Mouse (Mus musculus) megakaryocyte, embryonic 14.5 days (primary cell): ENCODE measurements around the gene Olfr578. TPM values are rescaled to one million over a fixed set of nuclear protein-coding genes. Genes with fewer than 3 reads are reported as not detected.

ENCODE experiments used
- H3K27me3 ChIP-seq: replicated peaks from 2 replicates; pipeline ENCODE3; 2012; ENCODE audit warnings: inconsistent platforms
- H3K36me3 ChIP-seq: replicated peaks from 2 replicates; pipeline ENCODE3; 2012; ENCODE audit warnings: low read length, inconsistent platforms, mixed read lengths
- H3K4me1 ChIP-seq: 2 replicates; pipeline ENCODE4 v1.6.1; 2012; ENCODE audit warnings: inconsistent platforms
- H3K4me3 ChIP-seq: replicated peaks from 2 replicates; pipeline ENCODE3; 2012; ENCODE audit warnings: moderate library complexity, mild to moderate bottlenecking, inconsistent platforms
- H3K9me3 ChIP-seq: 2 replicates; pipeline ENCODE4 v1.6.1; 2012; ENCODE audit warnings: inconsistent platforms
- FLI1 ChIP-seq: IDR thresholded peaks from 2 replicates; pipeline ENCODE4 v1.6.1; 2012; ENCODE audit warnings: low read length, inconsistent platforms, mixed read lengths
- GATA1 ChIP-seq: IDR thresholded peaks from 3 replicates; pipeline ENCODE4 v1.6.1; 2012; ENCODE audit warnings: mixed read lengths, low read length, inconsistent platforms, borderline replicate concordance
- polyA plus RNA-seq: library from polyadenylated mRNA; stranded (reverse); fragments of >175 nt; gene quantifications from 2 replicates; pipeline ENCODE4 v1.2.3, GENCODE M21; 2012; ENCODE audit warnings: low replicate concordance; ENCODE audit not compliant: insufficient read depth

Olfr578 gene
- polyA plus RNA-seq, result not detected in 2 replicates

GRCm38 (mm10) chr7:102989224-102989623 is at the start of gene Olfr578:
Gene Olfr578 (minus strand): TSS chr7:102989324.
- Histone ChIP-seq H3K4me1 (no peaks in the 10 kb centered on the region), H3K27me3 (no peaks in the 10 kb centered on the region), H3K9me3 (0 out of 2 replicates have a peak, but pooled peaks cover 4% of the 10 kb centered on the region), H3K36me3 (no peaks in the 10 kb centered on the region), H3K4me3 (no peak within 1 kb of the TSS)
- TF ChIP-seq GATA1 (no peak), FLI1 (no peak)

GRCm38 (mm10) chr7:103037724-103038123 is 48.6 kb upstream of the Olfr578 start, which contains the start of gene Olfr582:
Gene Olfr582 (plus strand): TSS chr7:103038024.
- Histone ChIP-seq H3K36me3 (no peaks in the 10 kb centered on the region), H3K9me3 (no peaks in the 10 kb centered on the region), H3K4me3 (no peak within 1 kb of the TSS), H3K27me3 (no peaks in the 10 kb centered on the region), H3K4me1 (no peaks in the 10 kb centered on the region)
- no peak for TF ChIP-seq GATA1

- H3K4me1 ChIP-seq, result no peaks in the 10 kb centered on the region
- no peaks in the 10 kb centered on the region for H3K27me3 ChIP-seq
- peaks cover 6% of the 10 kb centered on the region; the same call in 1 of the 2 replicates for H3K9me3 ChIP-seq
- H3K36me3 ChIP-seq, result no peaks in the 10 kb centered on the region
- TF ChIP-seq GATA1, result no peak
- no peak within 1 kb of the TSS for H3K4me3 ChIP-seq
Observed at GRCm38 (mm10) chr7:102975843-102976242, 13.3 kb downstream of the Olfr578 start, which contains the start of gene Olfr577. Gene Olfr577 (minus strand): TSS chr7:102975943.

- Histone ChIP-seq H3K9me3 (peaks cover 6% of the 10 kb centered on the region; the same call in 1 of the 2 replicates), H3K36me3 (no peaks in the 10 kb centered on the region), H3K4me3 (no peak overlapping the region), H3K27me3 (no peaks in the 10 kb centered on the region), H3K4me1 (no peaks in the 10 kb centered on the region)
- no peak for TF ChIP-seq GATA1
- no peak for TF ChIP-seq FLI1
Observed at GRCm38 (mm10) chr7:102974399-102974798, 14.7 kb downstream of the Olfr578 start.

GRCm38 (mm10) chr7:102962360-102962759 is 26.8 kb downstream of the Olfr578 start, which contains the start of gene Olfr576:
Gene Olfr576 (plus strand): TSS chr7:102962660.
- Histone ChIP-seq H3K36me3 (no peaks in the 10 kb centered on the region), H3K27me3 (no peaks in the 10 kb centered on the region), H3K4me3 (no peak within 1 kb of the TSS), H3K9me3 (no peaks in the 10 kb centered on the region), H3K4me1 (no peaks in the 10 kb centered on the region)
- TF ChIP-seq GATA1 (no peak), FLI1 (no peak)

GRCm38 (mm10) chr7:102958593-102958992 is 30.5 kb downstream of the Olfr578 start, which contains the start of gene Olfr575:
Gene Olfr575 (minus strand): TSS chr7:102958775.
- Histone ChIP-seq H3K4me1 (no peaks in the 10 kb centered on the region), H3K9me3 (no peaks in the 10 kb centered on the region), H3K4me3 (no peak within 1 kb of the TSS), H3K27me3 (no peaks in the 10 kb centered on the region), H3K36me3 (no peaks in the 10 kb centered on the region)
- TF ChIP-seq GATA1 (no peak), FLI1 (no peak)

GRCm38 (mm10) chr7:102958137-102958536 is 31.0 kb downstream of the Olfr578 start:
- Histone ChIP-seq H3K9me3 (no peaks in the 10 kb centered on the region), H3K27me3 (no peaks in the 10 kb centered on the region)
- no peak for TF ChIP-seq GATA1

GRCm38 (mm10) chr7:102950732-102951131 is 38.4 kb downstream of the Olfr578 start:
- no peaks in the 10 kb centered on the region for H3K27me3 ChIP-seq
- H3K9me3 ChIP-seq, result no peaks in the 10 kb centered on the region
- H3K4me3 ChIP-seq, result no peak overlapping the region
- no peaks in the 10 kb centered on the region for H3K4me1 ChIP-seq
- no peak for TF ChIP-seq GATA1
- H3K36me3 ChIP-seq, result no peaks in the 10 kb centered on the region

More at GRCm38 (mm10) chr7:102958137-102958536, 31.0 kb downstream of the Olfr578 start:
- no peak overlapping the region for H3K4me3 ChIP-seq
- no peaks in the 10 kb centered on the region for H3K36me3 ChIP-seq
- H3K4me1 ChIP-seq, result no peaks in the 10 kb centered on the region

- Histone ChIP-seq H3K9me3 (no peaks in the 10 kb centered on the region), H3K27me3 (no peaks in the 10 kb centered on the region), H3K36me3 (no peaks in the 10 kb centered on the region), H3K4me1 (no peaks in the 10 kb centered on the region), H3K4me3 (no peak within 1 kb of the TSS)
- TF ChIP-seq FLI1 (no peak), GATA1 (no peak)
Observed at GRCm38 (mm10) chr7:102948167-102948566, 41.0 kb downstream of the Olfr578 start, which contains the start of gene Olfr574. Gene Olfr574 (plus strand): TSS chr7:102948467.

- Histone ChIP-seq H3K4me3 (no peak overlapping the region), H3K9me3 (no peaks in the 10 kb centered on the region), H3K36me3 (no peaks in the 10 kb centered on the region), H3K27me3 (no peaks in the 10 kb centered on the region), H3K4me1 (no peaks in the 10 kb centered on the region)
- TF ChIP-seq FLI1 (no peak), GATA1 (no peak)
Observed at GRCm38 (mm10) chr7:102943417-102943816, 45.7 kb downstream of the Olfr578 start.

- Histone ChIP-seq H3K4me3 (no peak within 1 kb of the TSS), H3K9me3 (no peaks in the 10 kb centered on the region), H3K36me3 (no peaks in the 10 kb centered on the region), H3K27me3 (no peaks in the 10 kb centered on the region), H3K4me1 (no peaks in the 10 kb centered on the region)
- no peak for TF ChIP-seq FLI1
- TF ChIP-seq GATA1, result no peak
Observed at GRCm38 (mm10) chr7:102942475-102942874, 46.6 kb downstream of the Olfr578 start, which contains the start of gene Olfr573-ps1. Gene Olfr573-ps1 (minus strand): TSS chr7:102942575.

Other genes with a start within 250 kb of the Olfr578 start
- gene Olfr560, start 230.0 kb downstream of the Olfr578 start, polyA plus RNA-seq, result 0.17 TPM in 1 of 2 replicates, not detected in the other
- gene Olfr78, start 229.9 kb downstream of the Olfr578 start, polyA plus RNA-seq, result not detected in 2 replicates
- not detected in 2 replicates for gene Olfr561, start 218.1 kb downstream of the Olfr578 start, polyA plus RNA-seq
- not detected in 2 replicates for gene Olfr564, start 185.8 kb downstream of the Olfr578 start, polyA plus RNA-seq
- gene Olfr566, start 130.6 kb downstream of the Olfr578 start, polyA plus RNA-seq, result not detected in 2 replicates
- gene Olfr568, start 112.2 kb downstream of the Olfr578 start, polyA plus RNA-seq, result not detected in 2 replicates
- gene Olfr569, start 98.4 kb downstream of the Olfr578 start, polyA plus RNA-seq, result not detected in 2 replicates
- gene Olfr570, start 94.7 kb downstream of the Olfr578 start, polyA plus RNA-seq, result not detected in 2 replicates
- not detected in 2 replicates for gene Olfr571, start 71.8 kb downstream of the Olfr578 start, polyA plus RNA-seq
- gene Olfr572, start 64.9 kb downstream of the Olfr578 start, polyA plus RNA-seq, result not detected in 2 replicates
- gene Olfr573-ps1, start 46.7 kb downstream of the Olfr578 start, polyA plus RNA-seq, result not detected in 2 replicates
- gene Olfr574, start 40.9 kb downstream of the Olfr578 start, polyA plus RNA-seq, result not detected in 2 replicates
- gene Olfr575, start 30.5 kb downstream of the Olfr578 start, polyA plus RNA-seq, result not detected in 2 replicates
- not detected in 2 replicates for gene Olfr576, start 26.7 kb downstream of the Olfr578 start, polyA plus RNA-seq
- not detected in 2 replicates for gene Olfr577, start 13.4 kb downstream of the Olfr578 start, polyA plus RNA-seq
- gene Olfr582, start 48.7 kb upstream of the Olfr578 start, polyA plus RNA-seq, result not detected in 2 replicates
- not detected in 2 replicates for gene Olfr583, start 62.0 kb upstream of the Olfr578 start, polyA plus RNA-seq
- gene Olfr584, start 92.6 kb upstream of the Olfr578 start, polyA plus RNA-seq, result not detected in 2 replicates
- not detected in 2 replicates for gene Olfr585, start 108.4 kb upstream of the Olfr578 start, polyA plus RNA-seq
- gene Olfr586, start 136.3 kb upstream of the Olfr578 start, polyA plus RNA-seq, result not detected in 2 replicates
- gene Olfr588-ps1, start 151.6 kb upstream of the Olfr578 start, polyA plus RNA-seq, result not detected in 2 replicates
- not detected in 2 replicates for gene Olfr589, start 167.0 kb upstream of the Olfr578 start, polyA plus RNA-seq
- 2.6 TPM in 1 of 2 replicates, not detected in the other for gene Olfr591, start 189.0 kb upstream of the Olfr578 start, polyA plus RNA-seq
- gene Olfr592, start 195.5 kb upstream of the Olfr578 start, polyA plus RNA-seq, result not detected in 2 replicates
- not detected in 2 replicates for gene Olfr593, start 222.5 kb upstream of the Olfr578 start, polyA plus RNA-seq
- gene Olfr594, start 227.7 kb upstream of the Olfr578 start, polyA plus RNA-seq, result not detected in 2 replicates